Mouse (Mus musculus) testis, adult 2 months (tissue): Measurements from ENCODE around the gene Bglap2.

Experiments
- CTCF ChIP-seq: fragments of 200-500 bp; IDR thresholded peaks from 2 replicates; pipeline ENCODE4 v1.5.1; 2012; ENCODE audit warnings: low read depth, mild to moderate bottlenecking, inconsistent platforms, low read length, moderate library complexity; ENCODE audit not compliant: control insufficient read depth, insufficient read depth, insufficient replicate concordance
- POLR2A ChIP-seq: fragments of 200-500 bp; IDR thresholded peaks from 2 replicates; pipeline ENCODE4 v1.6.1; 2012; ENCODE audit warnings: low read depth, mild to moderate bottlenecking, inconsistent platforms, low read length, moderate library complexity; ENCODE audit not compliant: control insufficient read depth

- no peak for TF ChIP-seq CTCF
- no peak for TF ChIP-seq POLR2A
Observed at GRCm38 (mm10) chr3:88407529-88407928, 29.0 kb upstream of the Bglap2 start.
